Mouse (Mus musculus): ENCODE results near the gene Hmgcs1. TPM values are rescaled to one million over a fixed set of nuclear protein-coding genes. Genes with fewer than 3 reads are reported as not detected.

The Hmgcs1 gene
- polyA plus RNA-seq, 1 experiment from 2014 or later = 470 TPM

- H3K27me3 ChIP-seq (replicated peaks; ENCODE audit: control insufficient read depth, insufficient read depth, low read length) = no peaks in the 10 kb centered on the region
- H3K27ac ChIP-seq (ENCODE audit: low read length) = no peak overlapping the region
- WGBS = 90% methylated on average over 7 of the region's 7 CpGs
- no peak overlapping the region for H3K4me2 ChIP-seq (ENCODE audit: low read length)
- no peaks in the 10 kb centered on the region for H3K4me1 ChIP-seq (replicated peaks; ENCODE audit: control insufficient read depth, insufficient read depth, low read length)
- no peak for ATAC-seq
- no peaks in the 10 kb centered on the region for H3K36me3 ChIP-seq (ENCODE audit: control insufficient read depth, insufficient read depth)
- H3K9me3 ChIP-seq (ENCODE audit: control insufficient read depth, low read length) = no peaks in the 10 kb centered on the region
- no peak overlapping the region for H3K9ac ChIP-seq (replicated peaks; ENCODE audit: low read depth, low read length)
- no peak overlapping the region for H3K4me3 ChIP-seq (replicated peaks; ENCODE audit: low read length)
Observed at GRCm38 (mm10) chr13:119729406-119729805, 39.2 kb downstream of the Hmgcs1 start.

- Histone ChIP-seq H3K27me3 (replicated peaks; ENCODE audit: control insufficient read depth, insufficient read depth, low read length) (no peaks in the 10 kb centered on the region), H3K4me2 (ENCODE audit: low read length) (no peak overlapping the region), H3K36me3 (ENCODE audit: control insufficient read depth, insufficient read depth) (no peaks in the 10 kb centered on the region), H3K4me3 (replicated peaks; ENCODE audit: low read length) (no peak overlapping the region), H3K4me1 (replicated peaks; ENCODE audit: control insufficient read depth, insufficient read depth, low read length) (no peaks in the 10 kb centered on the region), H3K27ac (ENCODE audit: low read length) (no peak overlapping the region), H3K9ac (replicated peaks; ENCODE audit: low read depth, low read length) (no peak overlapping the region), H3K9me3 (ENCODE audit: control insufficient read depth, low read length) (no peaks in the 10 kb centered on the region)
- ATAC-seq = peak; percentile 15; the same call in 1 of the 2 replicates
- WGBS = 21% methylated on average over 6 of the region's 6 CpGs
Observed at GRCm38 (mm10) chr13:119731448-119731847, 41.3 kb downstream of the Hmgcs1 start.

- H3K4me1 ChIP-seq (replicated peaks; ENCODE audit: control insufficient read depth, insufficient read depth, low read length) = peaks cover 7% of the 10 kb centered on the region
- peak; percentile 82 for ATAC-seq
- H3K9ac ChIP-seq (replicated peaks; ENCODE audit: low read depth, low read length) = peak overlapping the region; percentile 53
- peak overlapping the region; percentile 56 for H3K27ac ChIP-seq (ENCODE audit: low read length)
- WGBS = 1% methylated on average over 19 of the region's 19 CpGs
- H3K27me3 ChIP-seq (replicated peaks; ENCODE audit: control insufficient read depth, insufficient read depth, low read length) = no peaks in the 10 kb centered on the region
- H3K36me3 ChIP-seq (ENCODE audit: control insufficient read depth, insufficient read depth) = no peaks in the 10 kb centered on the region
- H3K4me3 ChIP-seq (replicated peaks; ENCODE audit: low read length) = peak overlapping the region; percentile 33
- peak overlapping the region; percentile 58 for H3K4me2 ChIP-seq (ENCODE audit: low read length)
- no peaks in the 10 kb centered on the region for H3K9me3 ChIP-seq (ENCODE audit: control insufficient read depth, low read length)
Observed at GRCm38 (mm10) chr13:119741390-119742237, 51.4 kb downstream of the Hmgcs1 start.

GRCm38 (mm10) chr13:119742711-119743415 lies 52.7 kb downstream of the Hmgcs1 start:
- Histone ChIP-seq H3K9me3 (ENCODE audit: control insufficient read depth, low read length) (no peaks in the 10 kb centered on the region), H3K27me3 (replicated peaks; ENCODE audit: control insufficient read depth, insufficient read depth, low read length) (no peaks in the 10 kb centered on the region), H3K27ac (ENCODE audit: low read length) (no peak overlapping the region), H3K4me1 (replicated peaks; ENCODE audit: control insufficient read depth, insufficient read depth, low read length) (peaks cover 7% of the 10 kb centered on the region), H3K36me3 (ENCODE audit: control insufficient read depth, insufficient read depth) (no peaks in the 10 kb centered on the region), H3K4me2 (ENCODE audit: low read length) (no peak overlapping the region), H3K9ac (replicated peaks; ENCODE audit: low read depth, low read length) (no peak overlapping the region), H3K4me3 (replicated peaks; ENCODE audit: low read length) (no peak overlapping the region)
- no peak for ATAC-seq
- 87% methylated on average over 6 of the region's 6 CpGs for WGBS

GRCm38 (mm10) chr13:119743470-119743869 lies 53.3 kb downstream of the Hmgcs1 start:
- Histone ChIP-seq H3K27me3 (replicated peaks; ENCODE audit: control insufficient read depth, insufficient read depth, low read length) (no peaks in the 10 kb centered on the region), H3K36me3 (ENCODE audit: control insufficient read depth, insufficient read depth) (no peaks in the 10 kb centered on the region), H3K4me3 (replicated peaks; ENCODE audit: low read length) (no peak overlapping the region), H3K9me3 (ENCODE audit: control insufficient read depth, low read length) (0 out of 2 replicates have a peak, but pooled peaks cover 2% of the 10 kb centered on the region), H3K9ac (replicated peaks; ENCODE audit: low read depth, low read length) (no peak overlapping the region), H3K27ac (ENCODE audit: low read length) (no peak overlapping the region), H3K4me2 (ENCODE audit: low read length) (no peak overlapping the region), H3K4me1 (replicated peaks; ENCODE audit: control insufficient read depth, insufficient read depth, low read length) (peaks cover 7% of the 10 kb centered on the region)
- 57% methylated on average over 3 of the region's 3 CpGs for WGBS
- no peak for ATAC-seq

- Histone ChIP-seq H3K9ac (replicated peaks; ENCODE audit: low read depth, low read length) (no peak overlapping the region), H3K27ac (ENCODE audit: low read length) (no peak overlapping the region), H3K4me1 (replicated peaks; ENCODE audit: control insufficient read depth, insufficient read depth, low read length) (peaks cover 1% of the 10 kb centered on the region), H3K36me3 (ENCODE audit: control insufficient read depth, insufficient read depth) (no peaks in the 10 kb centered on the region), H3K4me3 (replicated peaks; ENCODE audit: low read length) (no peak overlapping the region), H3K4me2 (ENCODE audit: low read length) (no peak overlapping the region), H3K27me3 (replicated peaks; ENCODE audit: control insufficient read depth, insufficient read depth, low read length) (no peaks in the 10 kb centered on the region), H3K9me3 (ENCODE audit: control insufficient read depth, low read length) (0 out of 2 replicates have a peak, but pooled peaks cover 2% of the 10 kb centered on the region)
- ATAC-seq = no peak
- 90% methylated on average over 4 of the region's 4 CpGs for WGBS
Observed at GRCm38 (mm10) chr13:119746930-119747329, 56.8 kb downstream of the Hmgcs1 start.

- Histone ChIP-seq H3K36me3 (ENCODE audit: control insufficient read depth, insufficient read depth) (no peaks in the 10 kb centered on the region), H3K4me2 (ENCODE audit: low read length) (peak overlapping the region; percentile 97), H3K9me3 (ENCODE audit: control insufficient read depth, low read length) (no peaks in the 10 kb centered on the region), H3K27me3 (replicated peaks; ENCODE audit: control insufficient read depth, insufficient read depth, low read length) (no peaks in the 10 kb centered on the region), H3K27ac (ENCODE audit: low read length) (peak overlapping the region; percentile 62), H3K9ac (replicated peaks; ENCODE audit: low read depth, low read length) (no peak overlapping the region), H3K4me3 (replicated peaks; ENCODE audit: low read length) (no peak overlapping the region; the same call in 1 of the 2 replicates), H3K4me1 (replicated peaks; ENCODE audit: control insufficient read depth, insufficient read depth, low read length) (peaks cover 22% of the 10 kb centered on the region)
- 9% methylated on average over 9 of the region's 9 CpGs for WGBS
- peak; percentile 49 for ATAC-seq
Observed at GRCm38 (mm10) chr13:119753859-119754634, 63.9 kb downstream of the Hmgcs1 start.

GRCm38 (mm10) chr13:119754635-119755020 lies 64.4 kb downstream of the Hmgcs1 start:
- Histone ChIP-seq H3K4me3 (replicated peaks; ENCODE audit: low read length) (peak overlapping the region; percentile 72), H3K36me3 (ENCODE audit: control insufficient read depth, insufficient read depth) (no peaks in the 10 kb centered on the region), H3K27ac (ENCODE audit: low read length) (peak overlapping the region; percentile 85), H3K9me3 (ENCODE audit: control insufficient read depth, low read length) (no peaks in the 10 kb centered on the region), H3K4me1 (replicated peaks; ENCODE audit: control insufficient read depth, insufficient read depth, low read length) (peaks cover 22% of the 10 kb centered on the region), H3K27me3 (replicated peaks; ENCODE audit: control insufficient read depth, insufficient read depth, low read length) (no peaks in the 10 kb centered on the region), H3K4me2 (ENCODE audit: low read length) (peak overlapping the region; percentile 97), H3K9ac (replicated peaks; ENCODE audit: low read depth, low read length) (peak overlapping the region; percentile 87)
- 6% methylated on average over 3 of the region's 3 CpGs for WGBS
- ATAC-seq = no peak

GRCm38 (mm10) chr13:119755141-119755547 lies 65.0 kb downstream of the Hmgcs1 start:
- Histone ChIP-seq H3K4me2 (ENCODE audit: low read length) (peak overlapping the region; percentile 97), H3K4me3 (replicated peaks; ENCODE audit: low read length) (peak overlapping the region; percentile 72), H3K9ac (replicated peaks; ENCODE audit: low read depth, low read length) (peak overlapping the region; percentile 87), H3K9me3 (ENCODE audit: control insufficient read depth, low read length) (no peaks in the 10 kb centered on the region), H3K36me3 (ENCODE audit: control insufficient read depth, insufficient read depth) (no peaks in the 10 kb centered on the region), H3K27me3 (replicated peaks; ENCODE audit: control insufficient read depth, insufficient read depth, low read length) (no peaks in the 10 kb centered on the region), H3K27ac (ENCODE audit: low read length) (peak overlapping the region; percentile 85), H3K4me1 (replicated peaks; ENCODE audit: control insufficient read depth, insufficient read depth, low read length) (peaks cover 22% of the 10 kb centered on the region)
- peak; percentile 40 for ATAC-seq
- under 1% methylated on average over 16 of the region's 16 CpGs for WGBS

Measured in forebrain, embryonic 16.5 days (tissue).